Mouse (Mus musculus): ENCODE data around the gene Olfr1093. TPM values are rescaled to one million over a fixed set of nuclear protein-coding genes. Genes with fewer than 3 reads are reported as not detected.

Olfr1093 gene
- total RNA-seq (2021) (not detected), polyA plus RNA-seq (2012; rRNA removed) (not detected in 2 replicates)
- long read RNA-seq, result 0 reads

- DNase-seq, result no peak
These were observed at the start of gene Olfr1093 for GRCm38 (mm10) chr2:86782179-86782578. Gene Olfr1093, plus strand, starts transcription at chr2:86782479.

DNA sequence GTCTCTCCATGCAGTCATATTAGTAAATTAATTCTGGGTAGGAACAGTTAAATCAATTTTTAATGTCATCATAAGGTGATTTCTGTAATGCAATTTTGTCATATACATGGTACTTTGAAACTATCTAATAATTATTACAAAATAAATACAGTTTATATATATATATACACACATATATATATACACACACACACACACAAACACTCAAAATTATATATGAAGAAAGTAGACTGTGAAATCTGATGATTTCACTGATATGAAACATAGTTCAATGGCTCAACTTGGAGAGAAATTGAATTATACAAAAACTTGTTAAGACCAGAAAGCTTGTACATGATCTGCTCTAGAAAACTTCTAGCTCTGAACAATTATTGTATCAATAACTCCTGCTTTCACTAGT lies 48.7 kb upstream of the Olfr1093 start, which contains the start of gene Olfr1089:
Gene Olfr1089, minus strand, starts transcription at position 101 of the 400 bp plus-strand sequence.
- DNase-seq, result no peak

- DNase-seq, result no peak
These were observed 23.4 kb upstream of the Olfr1093 start, which contains the start of gene Olfr1090 for GRCm38 (mm10) chr2:86758893-86759292. Gene Olfr1090, minus strand, starts transcription at chr2:86758993.

DNA sequence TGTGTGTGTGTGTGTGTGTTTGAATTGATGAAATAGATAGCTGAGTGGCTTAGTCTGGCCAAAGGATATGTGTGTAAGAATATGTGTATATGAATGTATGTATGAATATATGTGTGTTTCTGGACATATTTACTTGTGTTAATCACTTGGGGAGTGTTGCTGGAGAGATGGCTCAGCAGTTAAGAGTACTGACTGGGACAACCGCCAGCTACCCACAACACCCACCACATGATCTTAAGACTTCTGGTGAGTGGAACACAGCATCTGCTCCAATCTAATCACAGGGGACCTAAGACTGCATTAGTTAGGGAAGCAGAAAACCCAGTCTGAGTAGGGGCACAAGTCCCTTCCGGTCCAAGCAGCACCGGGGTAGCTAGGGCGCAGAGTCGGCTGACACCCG lies 21.2 kb upstream of the Olfr1093 start:
- no peak for DNase-seq

DNA sequence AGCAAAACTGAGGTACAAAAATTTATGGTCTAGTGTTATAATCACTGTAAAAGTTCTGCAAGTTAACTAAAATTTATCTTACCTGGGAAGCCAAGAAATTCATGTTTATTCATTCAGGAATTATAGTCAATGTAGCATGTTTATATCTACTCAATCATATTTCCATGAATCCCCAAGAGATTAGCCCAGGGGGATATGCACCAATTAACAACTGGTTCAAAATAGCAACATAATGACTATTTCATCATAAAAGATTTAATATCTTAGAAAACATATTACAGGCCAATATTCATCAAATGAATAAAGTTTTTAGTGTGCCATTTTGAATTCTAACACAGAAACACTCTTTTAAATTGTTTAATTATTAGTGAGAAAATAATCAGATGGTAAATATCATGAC lies 27.6 kb downstream of the Olfr1093 start, which contains the start of gene Olfr141:
Gene Olfr141, minus strand, starts transcription at position 101 of the 400 bp plus-strand sequence.
- DNase-seq, result no peak

DNA sequence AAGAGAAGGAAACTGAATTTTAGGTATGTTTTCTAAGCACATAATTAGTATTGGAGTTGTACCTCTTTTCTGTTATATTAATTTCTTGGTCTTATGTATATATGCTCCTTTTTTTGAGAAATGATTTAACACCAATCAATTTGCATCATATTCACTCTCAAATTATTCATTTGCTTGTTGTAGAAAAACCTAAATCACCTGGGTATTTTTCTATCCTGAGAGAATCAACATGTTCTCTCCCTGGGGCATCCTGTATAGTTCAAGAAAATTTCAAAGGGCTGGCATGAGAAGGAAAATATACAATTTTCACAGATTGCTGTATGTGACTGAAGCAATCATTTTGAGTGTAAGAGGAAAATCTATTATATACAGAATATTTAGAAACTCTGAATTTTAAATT lies 42.1 kb downstream of the Olfr1093 start, which contains the start of gene Olfr1094:
Gene Olfr1094, plus strand, starts transcription at position 301 of the 400 bp plus-strand sequence.
- no peak for DNase-seq

Other genes with a start within 250 kb of the Olfr1093 start
- not detected for gene Olfr1079, start 240.0 kb upstream of the Olfr1093 start, total RNA-seq (2021)
- not detected in 2 replicates for gene Olfr1079, start 240.0 kb upstream of the Olfr1093 start, polyA plus RNA-seq (2012; rRNA removed)
- not detected for gene Olfr1080, start 224.2 kb upstream of the Olfr1093 start, total RNA-seq (2021)
- not detected in 2 replicates for gene Olfr1080, start 224.2 kb upstream of the Olfr1093 start, polyA plus RNA-seq (2012; rRNA removed)
- not detected for gene Olfr1082, start 183.5 kb upstream of the Olfr1093 start, total RNA-seq (2021)
- not detected in 2 replicates for gene Olfr1082, start 183.5 kb upstream of the Olfr1093 start, polyA plus RNA-seq (2012; rRNA removed)
- gene Olfr1084, start 142.8 kb upstream of the Olfr1093 start, total RNA-seq (2021), result not detected
- not detected in 2 replicates for gene Olfr1084, start 142.8 kb upstream of the Olfr1093 start, polyA plus RNA-seq (2012; rRNA removed)
- gene Olfr1085, start 120.5 kb upstream of the Olfr1093 start, total RNA-seq (2021), result not detected
- not detected in 2 replicates for gene Olfr1085, start 120.5 kb upstream of the Olfr1093 start, polyA plus RNA-seq (2012; rRNA removed)
- gene Olfr1086, start 102.4 kb upstream of the Olfr1093 start, total RNA-seq (2021), result not detected
- not detected in 2 replicates for gene Olfr1086, start 102.4 kb upstream of the Olfr1093 start, polyA plus RNA-seq (2012; rRNA removed)
- not detected for gene Olfr1087, start 84.1 kb upstream of the Olfr1093 start, total RNA-seq (2021)
- not detected in 2 replicates for gene Olfr1087, start 84.1 kb upstream of the Olfr1093 start, polyA plus RNA-seq (2012; rRNA removed)
- gene Olfr1089, start 48.8 kb upstream of the Olfr1093 start, total RNA-seq (2021), result not detected
- not detected in 2 replicates for gene Olfr1089, start 48.8 kb upstream of the Olfr1093 start, polyA plus RNA-seq (2012; rRNA removed)
- gene Olfr1090, start 23.5 kb upstream of the Olfr1093 start, total RNA-seq (2021), result not detected
- not detected in 2 replicates for gene Olfr1090, start 23.5 kb upstream of the Olfr1093 start, polyA plus RNA-seq (2012; rRNA removed)
- gene Olfr141, start 27.5 kb downstream of the Olfr1093 start, total RNA-seq (2021), result not detected
- gene Olfr141, start 27.5 kb downstream of the Olfr1093 start, polyA plus RNA-seq (2012; rRNA removed), result not detected in 2 replicates
- not detected for gene Olfr1094, start 42.2 kb downstream of the Olfr1093 start, total RNA-seq (2021)
- gene Olfr1094, start 42.2 kb downstream of the Olfr1093 start, polyA plus RNA-seq (2012; rRNA removed), result not detected in 2 replicates
- not detected for gene Olfr1095, start 69.2 kb downstream of the Olfr1093 start, total RNA-seq (2021)
- not detected in 2 replicates for gene Olfr1095, start 69.2 kb downstream of the Olfr1093 start, polyA plus RNA-seq (2012; rRNA removed)
- not detected for gene Gm13723, start 92.3 kb downstream of the Olfr1093 start, total RNA-seq (2021)
- gene Gm13723, start 92.3 kb downstream of the Olfr1093 start, polyA plus RNA-seq (2012; rRNA removed), result not detected in 2 replicates
- gene Olfr1097, start 109.7 kb downstream of the Olfr1093 start, total RNA-seq (2021), result not detected
- not detected in 2 replicates for gene Olfr1097, start 109.7 kb downstream of the Olfr1093 start, polyA plus RNA-seq (2012; rRNA removed)
- not detected for gene Olfr1098, start 142.1 kb downstream of the Olfr1093 start, total RNA-seq (2021)
- gene Olfr1098, start 142.1 kb downstream of the Olfr1093 start, polyA plus RNA-seq (2012; rRNA removed), result not detected in 2 replicates
- gene Olfr1099, start 178.2 kb downstream of the Olfr1093 start, total RNA-seq (2021), result not detected
- gene Olfr1099, start 178.2 kb downstream of the Olfr1093 start, polyA plus RNA-seq (2012; rRNA removed), result not detected in 2 replicates
- gene Olfr1100, start 197.5 kb downstream of the Olfr1093 start, total RNA-seq (2021), result not detected
- gene Olfr1100, start 197.5 kb downstream of the Olfr1093 start, polyA plus RNA-seq (2012; rRNA removed), result not detected in 2 replicates
- gene Olfr1101, start 208.7 kb downstream of the Olfr1093 start, total RNA-seq (2021), result not detected
- gene Olfr1101, start 208.7 kb downstream of the Olfr1093 start, polyA plus RNA-seq (2012; rRNA removed), result not detected in 2 replicates
- not detected for gene Olfr1102, start 215.9 kb downstream of the Olfr1093 start, total RNA-seq (2021)
- not detected in 2 replicates for gene Olfr1102, start 215.9 kb downstream of the Olfr1093 start, polyA plus RNA-seq (2012; rRNA removed)
- not detected for gene Olfr1104, start 244.6 kb downstream of the Olfr1093 start, total RNA-seq (2021)
- gene Olfr1104, start 244.6 kb downstream of the Olfr1093 start, polyA plus RNA-seq (2012; rRNA removed), result not detected in 2 replicates

Measured in adrenal gland, adult 2 months (tissue).